Comparison of ENCODE assay signal across 9 mouse cellular contexts in the genomic region with DNA sequence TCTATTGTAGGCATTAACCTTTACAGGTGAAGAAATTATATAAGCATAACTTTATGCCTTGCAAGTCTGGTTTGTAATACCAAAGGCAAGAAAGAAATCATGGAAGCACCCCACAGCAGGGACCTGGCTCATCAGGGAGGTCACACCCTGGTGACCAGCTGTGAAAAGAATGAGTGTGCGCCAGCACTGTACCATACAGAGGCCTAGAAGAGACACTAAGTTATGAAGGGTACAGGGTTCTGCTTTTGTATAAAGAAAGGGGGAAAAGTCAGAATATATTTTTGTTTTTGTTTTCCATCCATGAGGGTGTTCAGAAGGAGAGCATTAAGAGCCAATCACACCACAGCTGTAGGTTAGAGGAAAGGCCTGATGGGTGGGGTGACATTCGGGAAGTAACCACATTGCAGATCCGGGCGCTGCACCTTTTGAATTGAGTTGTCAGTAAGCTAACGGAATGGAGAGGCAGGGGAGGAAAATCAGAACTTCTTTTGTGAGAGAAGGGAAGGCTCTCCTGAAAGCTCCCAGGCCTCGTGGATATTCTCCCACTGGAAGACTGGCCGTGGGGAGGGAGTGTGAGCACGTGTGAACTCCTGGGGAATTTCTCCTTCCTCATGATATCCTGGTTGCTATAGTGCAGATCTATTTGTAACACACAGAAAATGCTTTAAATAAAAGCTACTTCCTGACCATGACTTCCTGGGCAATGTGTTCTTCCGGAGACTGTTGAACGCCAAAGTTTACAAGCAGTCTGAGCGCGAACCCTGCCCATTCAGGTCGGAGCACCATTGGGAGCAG.
A peak's percentile ranks its signal among the peaks of the same experiment; 100 is the strongest.
DNase-seq lines count a peak whose midpoint lies in the region; ATAC-seq and TF ChIP-seq lines count a peak whose summit lies in the region.
"Had no signal": no experiment of that assay in that cellular context is flagged by ENCODE, and none has a peak within 500 bp of the region (broad histone marks: within the 10 kb centered on the region; RNA-seq: fewer than 3 reads in every experiment).

No protein-coding gene starts in this region.

- H3K36me3 ChIP-seq in splenic B cell, adult 2 months (ENCODE audit: control insufficient read depth, insufficient read depth, low read length, poor library complexity, severe bottlenecking) = no peaks in the 10 kb centered on the region; the same call in 1 of the 2 replicates

- DNase-seq in layer of hippocampus, adult 2 months (ENCODE audit: low spot score in 2 of 2) = no peak
- no peak for DNase-seq in layer of hippocampus, adult 18-20 months (ENCODE audit: low spot score in 2 of 2)
- DNase-seq in liver = peak; percentile 38
- DNase-seq in splenic B cell, adult 2 months (ENCODE audit: low read depth, low spot score) = peak; percentile 59
- DNase-seq in cerebellum, adult 9-10 months = no peak
- DNase-seq in ovary, postnatal 36 days (ENCODE audit: low spot score) = no peak
- DNase-seq in right cerebral cortex, postnatal 4 days = no peak

- H3K27ac ChIP-seq in layer of hippocampus, adult 2 months = peak overlapping the region; percentile 6; the same call in 1 of the 2 replicates

- H3K4me3 ChIP-seq in layer of hippocampus, adult 2 months = no peak overlapping the region
- H3K4me3 ChIP-seq: myocyte had no signal

- peak; percentile 10 for ATAC-seq in common myeloid progenitor, adult 5-6 weeks (replicated peaks; ENCODE audit: low read depth, poor library complexity, severe bottlenecking)

- no peaks in the 10 kb centered on the region for H3K27me3 ChIP-seq in splenic B cell, adult 2 months (ENCODE audit: control insufficient read depth, insufficient read depth, low read length, poor library complexity, severe bottlenecking)

- no peak for TF ChIP-seq CTCF in layer of hippocampus, adult 2 months (conservative IDR thresholded peaks at IDR 0.05)

Comparison
In these comparisons a context has a peak if more than half of its experiments do, and no peak if none do; other contexts are left out.
1. DNase-seq: peak in liver (single experiment) and splenic B cell, adult 2 months (single experiment); none in layer of hippocampus, adult 2 months (0 of 2), layer of hippocampus, adult 18-20 months (0 of 2), cerebellum, adult 9-10 months (single experiment), ovary, postnatal 36 days (single experiment) and right cerebral cortex, postnatal 4 days (single experiment).